Mouse (Mus musculus): Measurements from ENCODE around the gene Ndrg2. TPM values are rescaled to one million over a fixed set of nuclear protein-coding genes. Genes with fewer than 3 reads are reported as not detected.
A peak's percentile ranks its signal among the peaks of the same experiment; 100 is the strongest.
"Not testable (repeated sequence)": the region's sequence is repeated elsewhere in the genome, so short reads cannot be mapped to it uniquely, and the experiment has no call there.

The Ndrg2 gene
- total RNA-seq (2021), result 100 to 1,000 TPM; 824 to 861 TPM

DNA sequence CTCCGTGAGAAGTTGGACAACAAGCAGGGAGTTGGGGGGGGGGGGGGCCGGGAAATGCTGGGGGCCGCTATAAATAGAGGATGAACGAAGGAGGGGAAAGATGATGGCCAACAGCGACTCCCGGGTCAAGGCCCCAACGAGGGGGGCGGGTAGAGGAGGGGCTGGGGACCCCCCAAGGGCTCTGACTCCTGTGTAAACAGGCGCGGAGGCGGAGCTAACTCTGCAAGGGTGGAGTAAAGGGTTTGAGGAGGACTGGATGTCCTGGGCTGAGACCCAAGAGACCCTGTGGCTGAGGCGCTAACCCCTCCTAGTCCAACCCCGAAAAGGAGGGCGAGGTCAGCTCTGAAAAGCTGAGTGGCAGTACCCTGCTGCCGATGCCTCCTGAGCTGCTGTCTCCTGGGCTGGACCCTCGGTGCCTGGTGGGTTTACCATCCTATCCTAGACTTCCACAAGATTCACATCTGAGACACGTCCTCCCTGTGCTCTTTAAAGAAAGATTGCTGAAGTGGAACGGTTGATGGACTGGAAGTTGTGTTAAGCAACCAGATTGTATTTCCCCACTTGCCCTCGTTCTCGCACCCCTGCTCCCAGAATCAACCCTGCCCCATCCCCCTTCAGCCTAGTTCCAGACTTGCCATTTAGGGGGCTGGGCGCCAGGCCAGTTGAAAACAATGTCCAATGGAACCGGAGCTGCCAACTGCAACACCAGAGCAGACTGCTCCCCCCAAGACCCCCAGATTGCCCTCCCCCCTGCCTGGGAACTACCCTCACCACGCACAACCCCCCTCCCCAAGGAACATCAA is at the start of gene Ndrg2:
TSS of gene Ndrg2 (minus strand) at position 199 of the 803 bp plus-strand sequence.
- DNase-seq, result peak; percentile 72 to 78

DNA sequence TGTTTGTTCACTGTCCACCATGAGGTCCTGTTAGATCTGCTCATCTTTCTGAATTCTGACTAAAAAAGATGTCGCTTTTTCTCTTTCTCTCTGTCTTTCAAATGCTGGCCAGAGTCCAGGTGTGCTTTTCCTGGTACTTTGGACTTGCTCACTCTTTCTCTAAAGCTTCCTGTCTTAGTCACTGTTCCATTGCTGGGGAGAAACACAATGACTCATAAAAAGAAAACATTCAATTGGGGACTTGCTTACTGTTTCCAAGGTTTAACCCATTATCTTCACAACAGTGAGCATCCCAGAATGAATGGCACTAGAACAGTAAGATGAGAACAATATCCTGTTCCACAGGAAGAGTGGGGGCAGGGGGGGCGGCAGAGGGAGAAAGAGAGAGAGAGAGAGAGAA is 46.4 kb upstream of the Ndrg2 start:
- DNase-seq, result no peak

DNA sequence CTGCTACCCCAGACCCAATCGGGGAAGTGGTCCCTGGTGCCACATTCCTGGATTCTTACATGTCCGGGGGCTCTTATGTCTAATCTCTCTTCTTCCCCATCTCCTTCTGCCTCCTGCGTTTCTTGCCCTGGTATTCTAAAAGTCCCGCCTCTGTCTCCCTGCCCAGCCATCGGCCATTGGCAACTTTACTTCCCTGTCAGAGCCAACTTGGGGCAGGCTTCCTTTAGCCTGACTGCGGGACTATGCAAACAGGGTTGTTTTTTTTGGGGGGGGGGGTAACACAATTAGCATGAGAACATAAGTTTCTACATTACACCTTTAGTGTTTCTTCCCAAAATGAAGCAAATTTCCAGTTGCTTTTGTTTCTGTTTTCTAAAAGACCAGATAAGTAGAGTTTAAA is 29.4 kb upstream of the Ndrg2 start:
- no peak for DNase-seq

DNA sequence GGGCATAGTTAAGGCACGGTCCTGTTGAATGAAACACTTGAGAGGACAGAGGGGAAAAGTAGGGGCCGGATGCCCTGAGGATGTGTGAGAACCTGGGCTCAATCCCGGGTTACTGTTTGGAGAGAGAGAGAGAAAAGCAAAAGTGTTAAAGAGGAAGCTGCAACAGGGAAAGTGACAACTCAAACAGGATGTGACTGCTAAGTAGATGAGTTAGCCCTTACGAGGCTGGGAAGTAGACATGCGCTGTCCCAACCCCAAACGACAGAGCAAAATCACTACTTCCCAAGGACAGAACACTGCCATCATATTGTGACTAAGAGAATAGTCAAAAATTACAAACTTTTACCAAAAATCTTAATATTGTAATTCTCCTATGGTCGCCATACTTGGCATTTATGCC is 28.3 kb upstream of the Ndrg2 start:
- DNase-seq, result no peak

DNA sequence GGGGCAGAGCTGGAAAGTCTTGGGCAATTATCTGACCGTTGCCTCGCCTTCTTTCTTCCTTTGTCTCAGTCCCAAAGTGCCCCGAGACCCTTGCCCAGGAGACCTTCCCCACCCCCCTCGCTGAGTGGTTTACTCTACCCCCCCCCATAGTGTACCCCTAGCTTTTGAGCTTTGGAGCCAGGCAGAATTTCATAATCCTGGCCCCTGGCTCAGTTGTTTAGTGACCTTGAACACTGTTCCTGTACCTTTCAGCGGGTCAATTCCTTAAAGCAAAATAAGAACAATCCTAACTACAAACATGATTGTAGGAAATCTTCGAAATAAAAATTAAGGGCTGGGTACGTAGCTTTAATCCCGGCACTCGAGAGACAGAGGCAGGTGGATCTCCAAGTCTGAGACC is 27.6 kb upstream of the Ndrg2 start:
- no peak for DNase-seq

DNA sequence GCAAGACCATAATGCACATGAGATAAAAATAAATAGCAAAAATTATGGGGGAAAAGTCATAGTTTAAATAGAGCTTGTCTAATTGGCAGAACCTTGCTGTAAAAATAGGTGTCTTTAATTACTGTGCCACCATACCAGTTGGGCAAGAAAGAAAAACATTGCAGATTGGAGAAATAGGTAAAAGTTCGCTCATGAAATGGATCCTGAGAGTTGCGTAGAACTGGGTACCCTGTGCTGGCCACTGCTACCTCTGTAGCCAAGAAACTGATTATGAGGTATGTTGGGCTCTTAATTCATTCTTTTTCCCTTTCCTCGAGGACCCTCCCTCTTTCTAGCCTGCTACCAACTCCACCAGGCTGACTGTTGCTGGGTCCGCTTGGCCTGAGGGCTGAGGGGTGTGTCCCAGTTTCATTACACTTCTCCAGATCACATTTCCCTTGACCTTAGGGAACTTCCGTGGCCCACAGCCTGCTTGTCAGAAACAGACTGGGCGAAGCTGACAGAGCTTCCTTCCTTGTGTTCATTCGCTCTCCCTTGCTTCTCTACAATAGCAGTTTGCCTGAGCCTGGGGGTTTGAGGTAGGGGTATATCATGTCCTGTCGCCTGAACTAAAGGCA is 27.1 kb upstream of the Ndrg2 start:
- no peak for DNase-seq

DNA sequence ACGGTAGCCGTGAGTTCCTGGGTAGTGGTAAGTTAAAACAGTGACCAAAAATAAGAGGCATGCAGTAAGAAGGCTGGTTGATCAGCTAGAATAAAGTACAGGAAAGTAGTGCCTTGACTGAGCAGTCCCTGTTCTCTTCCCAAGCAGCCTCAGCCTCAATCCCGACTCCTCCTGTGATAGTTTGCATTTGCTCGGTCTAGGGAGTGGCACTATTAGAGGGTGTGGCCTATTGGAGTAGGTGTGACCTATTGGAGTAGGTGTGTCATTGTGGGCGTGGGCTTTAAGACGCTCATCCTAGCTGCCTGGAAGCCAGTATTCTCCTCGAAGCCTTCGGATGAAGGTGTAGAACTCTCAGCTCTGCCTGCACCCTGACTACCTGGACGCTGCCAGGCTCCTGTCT is 25.0 kb upstream of the Ndrg2 start:
- DNase-seq, result no peak

DNA sequence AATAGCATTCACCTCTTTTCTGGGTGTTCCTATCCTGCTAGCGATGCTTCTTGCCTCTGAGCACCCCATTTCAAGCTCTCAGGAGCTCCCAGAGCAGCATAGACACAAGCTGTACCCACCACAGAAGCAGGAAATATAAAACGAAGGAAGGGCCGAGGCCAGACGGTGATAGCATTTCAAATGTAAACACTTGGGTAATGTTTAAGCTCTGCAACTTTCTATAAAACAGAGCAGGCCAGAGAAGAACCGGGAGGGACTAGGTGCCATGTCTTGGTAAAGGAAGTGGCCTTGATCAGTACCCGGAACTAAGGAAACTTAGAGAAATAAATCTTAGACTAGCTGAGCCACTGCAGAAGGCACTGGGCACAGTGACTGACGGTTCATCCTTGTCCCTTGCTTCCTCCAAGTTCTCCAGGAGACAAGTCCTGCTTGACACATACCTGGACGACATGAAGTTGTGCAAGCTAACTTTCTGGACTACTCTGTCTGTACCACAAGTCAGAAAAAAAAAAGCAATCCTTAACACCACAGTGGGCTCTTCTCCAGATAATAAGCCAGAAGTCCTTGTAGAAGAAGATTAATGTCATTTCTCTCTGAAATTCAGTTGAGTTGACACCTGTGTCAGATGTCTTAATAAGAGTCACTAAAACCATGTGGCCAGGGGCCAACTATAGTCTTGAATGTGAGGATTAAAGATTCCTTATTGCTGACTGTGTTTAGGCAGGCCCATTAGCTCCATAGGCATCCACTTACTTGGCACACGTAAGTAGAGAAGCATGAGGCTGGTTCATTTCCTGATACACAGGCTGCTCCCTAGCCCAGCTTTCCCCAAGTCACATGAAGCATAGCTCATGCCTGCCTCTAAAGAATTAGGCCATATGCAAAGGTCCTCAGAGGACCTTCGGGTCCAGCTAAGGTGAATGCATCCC is 18.4 kb upstream of the Ndrg2 start:
- no peak for DNase-seq

DNA sequence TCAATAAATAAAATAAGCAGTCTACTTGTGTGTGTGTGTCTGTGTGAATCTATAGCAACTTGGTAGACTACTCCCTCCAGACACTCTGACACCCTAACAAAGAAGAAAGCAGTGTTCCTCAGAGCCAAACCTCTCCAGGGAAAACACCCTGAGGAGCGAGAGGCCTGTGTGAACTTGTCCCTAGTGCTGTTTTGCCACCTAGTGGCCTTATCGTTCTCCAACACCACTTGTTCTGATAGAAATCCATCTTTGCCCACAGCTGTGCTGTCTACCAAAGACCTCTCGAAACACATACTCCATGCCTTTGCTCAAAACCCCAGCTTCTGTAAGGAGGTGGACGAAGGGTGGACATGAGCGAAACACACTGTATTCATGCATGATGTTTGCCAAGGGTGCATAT is 16.9 kb upstream of the Ndrg2 start:
- DNase-seq, result peak; percentile 49 to 57

DNA sequence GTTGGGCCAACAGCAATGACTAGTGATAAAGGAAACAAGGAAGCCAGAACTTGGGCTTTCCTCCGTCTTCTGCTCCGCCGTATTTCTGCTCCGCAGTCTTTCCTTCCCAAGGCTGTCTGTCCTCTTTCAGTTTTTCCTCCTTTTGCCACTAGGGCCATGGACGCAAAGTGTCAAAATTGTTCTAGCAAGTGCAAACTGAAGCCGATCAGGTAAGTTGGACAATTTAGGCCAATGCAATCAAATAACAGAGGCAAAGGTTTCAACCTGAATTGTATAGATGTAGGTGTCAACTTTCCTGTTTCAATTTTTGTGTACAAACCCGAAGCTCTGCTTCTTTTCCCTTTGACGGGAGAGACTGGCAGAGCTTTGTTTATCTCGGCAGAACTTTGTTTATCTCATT is 16.0 kb upstream of the Ndrg2 start:
- DNase-seq, result no peak

DNA sequence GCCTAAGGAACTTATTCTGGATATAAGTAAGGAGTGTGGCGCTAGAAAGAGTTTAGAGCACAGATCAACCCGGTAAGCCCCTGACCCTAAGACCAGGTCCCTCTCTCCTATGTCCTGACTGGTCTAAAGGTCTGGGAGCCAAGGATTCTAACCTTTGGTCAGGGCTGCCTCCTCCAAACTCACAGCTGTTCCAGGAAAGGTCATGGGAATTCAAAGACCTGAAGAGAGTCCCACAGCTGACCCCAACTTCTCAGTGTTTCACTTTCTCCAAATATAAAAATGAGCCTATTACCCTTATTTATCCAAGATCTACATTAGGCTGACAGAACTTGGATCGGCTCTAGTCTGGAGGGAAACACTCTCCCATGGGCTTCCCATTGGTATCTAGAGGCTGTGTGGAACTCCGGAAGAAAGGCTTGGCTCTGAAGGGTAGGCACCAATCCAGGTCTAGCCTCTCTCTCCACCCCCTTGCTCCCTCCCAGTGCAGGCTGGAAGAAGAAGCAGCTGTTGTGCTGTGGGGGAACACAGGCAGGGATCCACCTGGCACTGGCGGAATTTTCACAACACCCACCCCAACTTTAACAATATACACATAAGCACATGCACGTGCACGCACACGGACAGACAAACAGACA is 15.5 kb upstream of the Ndrg2 start:
- DNase-seq, result peak; percentile 26 to 58

DNA sequence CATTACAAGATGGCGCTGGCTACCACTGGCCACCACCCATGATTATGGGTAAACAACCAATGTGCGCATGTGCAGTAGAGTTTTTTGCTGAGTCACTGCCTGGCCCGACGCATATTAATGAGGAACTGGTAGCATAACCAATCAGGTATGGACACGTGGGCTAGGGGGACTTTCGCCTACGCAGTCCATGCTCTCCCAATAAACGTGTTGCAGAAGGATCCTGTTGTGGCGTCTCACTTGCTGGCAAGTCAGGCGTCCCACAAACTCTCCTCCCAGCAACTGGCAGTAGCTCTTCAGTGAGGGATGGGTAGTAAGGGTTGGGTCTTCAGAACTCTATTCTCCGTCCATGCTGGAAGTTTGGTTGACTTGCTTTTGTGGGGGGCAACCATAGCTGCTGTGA is 13.0 kb upstream of the Ndrg2 start:
- DNase-seq, result not testable (repeated sequence)

DNA sequence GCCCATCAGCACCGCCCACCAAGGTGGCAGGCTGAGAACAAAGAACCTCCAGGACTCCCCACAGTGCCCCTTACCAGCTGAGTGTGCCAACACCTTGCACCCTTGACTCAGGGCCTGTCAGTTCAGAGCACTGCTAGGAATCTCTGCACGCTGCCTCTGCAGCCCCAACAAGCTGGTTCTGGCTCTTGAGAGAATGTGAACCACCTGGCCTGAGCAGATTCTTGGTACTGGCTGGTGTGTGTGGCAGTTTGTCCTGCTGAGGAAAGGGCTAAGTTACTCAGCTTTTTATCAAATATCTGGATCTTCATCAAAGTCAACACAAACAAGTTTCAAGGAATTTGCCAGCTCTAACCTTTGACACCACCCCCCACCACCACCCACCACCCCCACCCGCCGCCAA is 9.5 kb upstream of the Ndrg2 start:
- no peak for DNase-seq

DNA sequence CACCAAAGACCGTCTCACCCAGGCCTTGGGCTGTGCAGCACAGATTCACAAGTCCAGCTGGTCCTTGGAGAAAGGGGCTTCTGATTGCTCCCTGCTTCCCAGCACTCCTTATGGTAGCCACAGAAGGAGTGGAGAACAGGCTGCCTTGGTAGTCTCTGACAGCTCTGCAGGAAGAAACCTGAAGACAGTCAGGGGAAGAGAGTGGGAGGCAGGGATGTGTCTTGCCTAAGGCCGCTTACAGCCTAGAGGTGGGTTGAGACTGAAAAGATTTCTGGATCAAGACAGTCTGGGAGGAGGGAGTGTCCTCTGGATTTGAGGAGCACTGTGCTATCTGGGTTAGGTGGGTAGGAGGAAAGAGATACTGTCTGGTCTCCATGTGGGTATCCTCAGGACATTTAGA is 9.0 kb upstream of the Ndrg2 start:
- no peak for DNase-seq

DNA sequence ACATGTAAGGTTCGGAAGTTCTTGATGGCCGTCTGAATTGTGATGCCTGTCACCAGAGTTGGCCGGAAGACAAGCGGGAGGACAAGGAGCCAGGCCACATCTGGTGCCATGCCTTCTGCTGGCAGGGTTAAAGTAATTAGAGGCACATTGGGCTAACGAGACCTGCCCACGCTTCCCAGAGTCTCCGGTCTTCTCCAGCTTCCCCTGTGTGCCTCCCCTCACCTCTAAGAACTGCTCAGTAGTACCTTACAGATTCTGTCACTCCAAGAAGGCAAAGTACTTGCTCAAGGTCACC is 8.6 kb upstream of the Ndrg2 start, which contains the start of gene Rnase13:
TSS of gene Rnase13 (minus strand) at position 203 of the 295 bp plus-strand sequence.
- DNase-seq, result no peak

DNA sequence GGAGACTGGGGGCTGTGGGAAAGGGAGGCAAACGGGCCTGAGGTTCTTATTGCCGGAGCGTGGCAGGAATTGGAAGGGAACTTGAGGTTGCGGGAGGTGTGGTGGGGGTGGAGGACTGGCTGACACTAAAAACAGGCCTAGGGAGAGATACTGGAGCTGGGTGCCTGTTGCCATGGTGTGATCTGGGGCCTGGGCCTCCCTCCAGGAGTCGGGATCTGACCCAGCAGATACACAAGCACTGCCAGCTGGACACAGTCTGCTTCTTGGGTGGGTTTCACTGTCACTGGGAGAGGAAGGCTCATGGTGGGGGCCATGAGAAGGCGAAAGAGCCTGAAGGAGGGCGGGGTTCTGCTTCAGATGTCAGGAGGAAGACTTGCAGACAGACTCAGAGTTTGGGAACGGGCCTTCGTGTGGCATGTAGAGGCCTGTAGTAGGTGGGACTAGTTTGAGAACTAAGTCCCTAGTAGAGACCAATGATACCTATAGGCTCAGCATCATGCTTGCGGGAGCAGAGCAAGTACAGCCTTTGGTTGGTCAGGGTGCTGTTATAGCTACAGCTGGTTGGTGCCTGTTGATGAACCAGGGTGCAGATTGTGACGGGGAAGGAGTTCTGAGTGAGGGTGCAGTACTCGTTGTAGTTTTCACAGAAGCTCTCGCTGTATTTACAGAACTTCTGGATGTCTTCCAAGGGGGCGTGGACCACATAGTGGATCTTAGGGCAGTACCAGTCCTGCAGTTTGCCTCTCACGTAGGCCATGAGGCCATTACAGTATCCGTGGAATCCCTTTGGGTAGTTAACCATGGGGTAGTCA is 8.0 kb upstream of the Ndrg2 start:
- DNase-seq, result peak; percentile 60 to 75

DNA sequence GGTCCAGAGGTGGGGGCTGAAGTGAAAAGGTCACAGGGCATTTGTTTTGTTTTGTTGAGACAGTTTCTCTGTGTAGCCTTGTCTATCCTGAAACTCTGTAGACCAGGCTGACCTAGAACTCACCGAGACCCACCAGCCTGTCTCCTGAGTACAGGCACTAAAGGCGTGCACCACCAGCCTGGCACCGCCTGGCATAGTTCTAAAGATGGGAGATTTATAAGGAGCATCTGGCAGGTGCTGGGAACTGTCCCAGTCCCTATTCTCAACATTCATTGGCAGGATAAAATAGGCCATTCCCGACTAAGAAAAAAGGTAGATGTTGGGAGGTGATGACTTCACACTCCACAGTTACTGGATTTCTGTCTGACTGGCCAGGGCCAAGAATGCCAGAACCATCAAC is 5.0 kb upstream of the Ndrg2 start:
- no peak for DNase-seq

DNA sequence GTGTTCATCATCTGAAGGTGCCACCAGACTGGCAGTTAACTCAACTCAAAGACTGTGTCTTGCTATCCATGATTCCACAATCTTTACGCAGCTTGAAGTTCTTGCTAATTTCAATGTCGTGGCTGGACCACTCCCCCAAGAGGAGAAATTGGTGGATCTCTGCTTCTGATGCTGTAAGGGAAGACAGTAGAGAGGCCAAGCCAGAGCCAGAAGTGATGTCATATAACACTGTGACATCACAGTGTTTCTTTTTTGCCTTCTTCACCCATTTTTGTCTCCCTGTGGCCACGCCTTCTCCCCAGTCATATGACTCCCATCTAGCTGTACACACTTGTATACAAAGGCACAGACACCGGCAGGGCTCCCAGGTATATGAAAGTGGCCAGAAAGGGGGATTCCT is 4.2 kb upstream of the Ndrg2 start, which contains the start of gene Tppp2:
TSS of gene Tppp2 (plus strand) at position 301 of the 400 bp plus-strand sequence.
- DNase-seq, result no peak

DNA sequence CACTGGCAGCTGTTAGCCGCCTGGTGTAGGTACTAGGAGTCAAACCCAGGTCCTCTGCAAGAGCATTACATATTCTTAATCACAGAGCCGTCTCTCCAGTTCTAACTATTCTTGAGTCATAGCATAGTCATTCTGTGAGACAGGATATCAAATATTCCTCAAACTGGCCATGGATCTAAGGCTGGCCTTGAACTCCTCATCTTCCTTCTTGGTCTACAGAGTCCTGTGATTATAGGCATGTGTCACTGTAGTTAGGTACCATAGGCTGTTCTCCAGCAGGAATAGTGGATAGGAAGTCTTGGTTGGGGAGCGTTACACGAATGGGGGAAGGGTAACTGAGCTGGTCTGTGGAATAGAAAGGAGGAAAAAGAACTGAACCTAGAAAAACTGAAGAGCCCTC is 2.6 kb upstream of the Ndrg2 start:
- DNase-seq, result no peak

DNA sequence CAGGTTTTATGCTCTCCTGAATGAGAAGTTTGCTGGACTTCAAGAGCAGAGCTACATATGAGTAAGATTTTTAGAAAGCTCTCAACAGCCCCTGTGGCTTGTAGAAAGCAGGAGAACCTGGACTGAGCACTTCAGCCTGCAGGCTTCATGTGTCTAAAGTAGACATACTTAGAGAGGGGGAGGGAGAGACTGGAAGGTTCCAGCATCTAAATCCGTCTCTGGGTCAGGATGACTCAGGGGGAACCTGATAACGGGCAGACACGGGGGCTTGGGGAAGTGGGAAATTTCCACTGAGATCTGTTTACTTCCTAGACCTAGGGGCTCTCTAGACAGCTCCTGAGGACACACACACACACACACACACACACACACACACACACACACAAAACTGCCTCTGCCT is 1.1 kb upstream of the Ndrg2 start:
- DNase-seq, result no peak

DNA sequence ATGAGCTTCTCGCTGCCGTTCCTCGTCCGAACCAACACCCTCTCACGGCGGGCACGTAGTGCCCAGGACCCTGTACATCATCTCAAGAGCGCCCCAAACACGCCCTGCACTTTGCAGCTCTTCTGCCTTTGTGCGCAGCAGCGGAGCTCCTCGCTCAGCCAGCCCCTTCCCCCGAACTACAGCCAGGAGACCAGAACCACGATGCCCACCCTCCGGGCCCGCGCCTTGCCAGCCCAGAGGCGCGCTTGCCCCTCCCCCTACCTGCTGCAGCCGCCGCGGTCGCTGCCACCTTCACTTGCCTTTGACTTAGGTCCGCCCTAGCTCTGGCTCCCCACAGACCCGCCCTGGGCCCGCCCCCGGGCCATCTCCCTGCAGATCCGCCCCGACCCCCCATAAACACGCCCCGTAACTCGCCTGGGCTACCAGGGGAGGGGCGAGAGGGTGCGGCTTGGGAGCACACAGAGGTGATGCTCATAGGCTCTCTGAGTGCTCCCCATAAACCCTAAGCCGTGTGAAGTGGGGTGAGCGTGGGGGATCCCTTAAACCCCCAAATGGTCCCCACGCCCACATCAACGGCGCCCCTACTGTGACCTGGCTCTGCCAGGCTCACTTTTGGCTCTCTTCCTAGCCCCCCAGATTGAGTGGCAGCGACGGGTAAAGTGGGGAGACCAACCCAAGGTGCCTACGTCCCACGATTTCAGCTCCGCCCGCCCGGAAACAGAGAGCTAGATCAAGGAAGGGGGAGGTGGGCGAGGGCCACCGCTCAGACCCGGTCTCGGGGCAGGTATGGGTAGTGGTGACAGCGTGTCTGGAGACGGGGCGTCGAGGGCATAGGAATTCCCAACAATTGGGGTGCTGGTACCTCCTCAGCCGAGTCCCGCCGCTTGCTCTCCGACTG is 647 bp downstream of the Ndrg2 start:
- DNase-seq, result peak; percentile 68 to 74
